Mouse (Mus musculus) common myeloid progenitor, adult 5-6 weeks (primary cell): ENCODE results near the gene Cybb. TPM values are rescaled to one million over a fixed set of nuclear protein-coding genes. Genes with fewer than 3 reads are reported as not detected.
"Not testable (repeated sequence)": the region's sequence is repeated elsewhere in the genome, so short reads cannot be mapped to it uniquely, and the experiment has no call there.

Experiments
- ATAC-seq: replicated peaks from 2 replicates; pipeline ENCODE4 v1.8.0; 2016; ENCODE audit warnings: low read depth, mild to moderate bottlenecking, moderate TSS enrichment, inconsistent platforms; ENCODE audit not compliant: poor library complexity, severe bottlenecking
- total RNA-seq: library from RNA; stranded (forward); fragments of 200-1000, 187-1606 nt; gene quantifications from 2 replicates; pipeline ENCODE4 v1.2.3, GENCODE M21; 2017

Cybb gene
- total RNA-seq = 9.0 and 11.8 TPM in 2 replicates

DNA sequence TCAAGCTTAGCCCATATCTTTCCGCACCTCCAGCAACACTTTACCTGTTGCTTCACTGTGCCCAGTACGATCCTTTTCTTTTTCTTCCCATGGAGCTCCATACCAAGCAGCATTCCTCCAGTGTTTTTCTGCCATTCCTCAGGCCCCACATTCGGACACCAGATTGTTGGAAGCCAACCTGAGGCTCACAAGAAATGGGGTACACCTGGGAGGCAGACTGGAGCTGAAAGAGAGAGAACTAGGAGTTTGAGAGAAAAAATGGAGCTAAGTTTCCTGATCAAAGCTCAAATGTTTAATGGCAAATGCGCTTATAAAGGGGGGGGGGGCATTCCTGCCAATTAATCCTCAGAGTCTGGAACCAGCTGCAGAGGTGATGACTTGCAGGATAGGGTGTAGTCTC lies at the start of gene Cybb:
Cybb (minus strand) TSS at position 101 of the 400 bp plus-strand sequence.
- ATAC-seq = no peak

DNA sequence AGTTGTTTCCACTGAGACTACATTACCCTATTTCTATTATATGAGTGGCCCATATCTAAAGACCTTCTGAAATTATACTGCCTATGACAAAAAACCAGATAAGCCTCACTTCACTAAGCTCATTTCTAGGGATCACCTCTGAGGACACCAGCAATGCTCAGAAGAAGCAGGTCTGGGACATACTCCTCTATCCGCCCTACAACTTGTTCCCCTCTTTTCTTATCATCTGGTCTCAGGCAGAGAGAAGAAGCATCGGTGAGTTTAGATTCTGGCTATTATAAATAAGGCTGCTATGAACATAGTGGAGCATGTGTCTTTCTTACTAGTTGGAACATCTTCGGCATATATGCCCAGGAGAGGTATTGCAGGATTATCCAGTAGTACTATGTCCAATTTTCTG lies 49.3 kb upstream of the Cybb start:
- no peak for ATAC-seq

DNA sequence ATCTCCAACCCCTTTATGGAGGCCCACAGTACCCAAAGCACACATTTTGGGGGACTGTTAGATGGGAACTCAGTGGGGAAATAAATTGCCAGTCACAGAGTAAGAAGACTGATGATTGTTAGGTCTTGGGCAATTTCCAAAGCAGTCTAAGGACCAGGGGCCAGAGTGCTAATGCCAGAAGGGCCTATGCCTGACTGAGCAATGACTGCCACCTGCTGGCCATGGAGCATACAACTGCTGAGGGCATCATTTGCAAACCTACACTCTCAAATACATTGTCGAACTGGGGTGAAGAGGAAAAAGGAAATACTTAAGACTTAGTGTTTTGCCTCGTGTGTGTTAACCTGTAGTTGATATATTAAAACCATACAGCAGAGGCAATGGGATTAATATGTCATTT lies 32.4 kb upstream of the Cybb start:
- peak; percentile 85 for ATAC-seq

DNA sequence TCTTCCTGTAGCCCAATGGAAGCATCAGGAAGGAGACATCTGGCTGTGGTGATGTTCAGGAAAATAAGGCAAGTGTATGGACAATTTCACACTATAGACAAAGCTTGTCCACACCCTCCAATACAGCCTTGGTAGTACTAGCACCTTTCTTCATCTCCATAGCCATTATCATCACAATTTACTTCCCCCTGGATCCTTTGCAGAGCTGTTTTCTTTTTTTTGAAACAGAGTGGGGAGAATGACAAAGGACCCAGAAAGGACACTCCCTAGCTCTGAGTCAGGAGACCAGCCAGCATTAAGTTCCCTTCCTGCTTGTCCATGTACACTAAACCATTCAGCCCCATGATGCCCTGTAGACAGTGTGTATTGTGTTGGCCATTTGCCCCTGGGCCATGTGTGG lies 30.0 kb upstream of the Cybb start:
- not testable (repeated sequence) for ATAC-seq

DNA sequence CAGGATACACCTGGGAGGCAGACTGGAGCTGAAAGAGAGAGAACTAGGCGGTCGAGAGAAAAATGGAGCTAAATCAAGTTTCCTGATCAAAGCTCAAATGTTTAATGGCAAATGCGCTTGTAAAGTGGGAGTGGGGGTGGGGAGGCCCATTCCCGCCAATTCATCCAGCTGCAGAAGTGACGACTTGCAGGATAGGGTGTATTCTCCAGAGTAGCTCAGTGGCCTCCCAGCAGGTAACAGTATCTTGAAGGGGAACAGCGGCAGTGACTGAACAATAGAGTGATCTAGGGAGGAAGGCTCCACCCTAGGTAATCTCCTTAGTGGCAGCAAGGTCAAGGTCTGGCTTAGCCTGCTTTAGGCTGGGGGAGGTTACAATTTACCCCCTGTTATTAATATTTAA lies 12.5 kb downstream of the Cybb start:
- ATAC-seq = not testable (repeated sequence)

DNA sequence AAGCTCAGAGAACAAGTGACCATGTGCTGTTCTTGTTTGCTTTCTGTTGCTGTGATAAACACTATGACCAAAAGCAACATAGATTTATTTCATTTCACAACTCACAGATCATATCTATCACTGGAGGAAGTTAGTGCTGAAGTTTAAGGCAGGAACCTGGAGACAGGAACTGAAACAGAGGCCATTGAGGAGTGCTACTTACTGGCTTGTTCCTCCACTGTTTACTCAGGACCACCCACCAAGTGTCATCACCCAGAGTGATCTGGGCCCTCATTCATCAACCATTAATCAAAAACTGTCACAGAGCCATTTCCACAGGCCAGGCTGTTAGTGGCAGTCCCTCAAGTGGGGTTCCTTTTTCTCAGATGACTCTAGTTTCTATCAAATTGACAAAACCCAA lies 13.1 kb downstream of the Cybb start:
- ATAC-seq = 0 out of 2 replicates have a peak, but pooled peaks have one; percentile 18

DNA sequence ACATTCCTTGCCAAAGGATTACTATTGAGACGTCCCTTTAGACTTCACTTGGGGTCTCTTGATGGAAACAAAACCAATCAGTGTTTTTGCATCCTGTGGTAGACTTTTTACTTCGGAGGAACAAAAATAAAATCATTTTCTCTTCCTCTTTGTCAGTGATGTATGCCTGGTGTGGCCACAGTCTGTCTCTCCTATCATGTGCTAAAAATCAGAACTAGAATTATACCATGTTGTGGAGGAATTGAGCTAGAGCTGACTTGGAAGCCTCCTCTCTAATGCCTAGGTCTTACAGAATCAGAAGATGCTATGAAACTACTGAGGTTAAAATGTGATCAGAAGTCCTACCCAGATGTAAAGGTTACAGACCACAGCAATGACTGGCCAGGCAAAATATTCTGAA lies 13.8 kb downstream of the Cybb start:
- ATAC-seq = no peak

DNA sequence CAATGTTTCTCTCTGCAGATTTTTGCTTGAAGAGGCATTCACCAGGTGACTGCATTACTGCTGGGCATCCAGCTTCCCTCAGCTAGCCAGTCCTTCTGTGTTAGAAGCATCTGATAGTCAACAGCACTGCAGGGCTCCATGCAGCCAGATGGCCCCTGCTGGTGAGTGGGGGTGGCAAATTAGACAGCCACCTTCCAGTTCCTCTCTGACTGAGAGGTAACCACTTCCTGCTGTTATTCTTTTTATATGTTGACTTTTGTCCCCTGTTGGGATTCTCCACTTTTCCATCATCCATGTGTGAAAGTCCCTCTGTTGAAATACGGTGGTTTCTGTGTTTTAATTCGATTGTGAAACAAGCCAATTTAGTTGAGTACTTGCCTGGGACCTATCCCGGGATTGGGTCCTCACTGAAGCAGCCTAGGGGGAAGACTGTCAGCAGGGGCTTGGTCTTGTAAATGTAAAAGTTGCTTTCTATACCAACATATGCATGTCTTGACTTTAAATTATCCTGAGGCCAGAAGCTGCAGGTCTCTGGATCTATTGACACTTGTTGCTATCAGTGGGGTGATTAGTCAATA lies 16.7 kb downstream of the Cybb start:
- peak; percentile 77 for ATAC-seq

DNA sequence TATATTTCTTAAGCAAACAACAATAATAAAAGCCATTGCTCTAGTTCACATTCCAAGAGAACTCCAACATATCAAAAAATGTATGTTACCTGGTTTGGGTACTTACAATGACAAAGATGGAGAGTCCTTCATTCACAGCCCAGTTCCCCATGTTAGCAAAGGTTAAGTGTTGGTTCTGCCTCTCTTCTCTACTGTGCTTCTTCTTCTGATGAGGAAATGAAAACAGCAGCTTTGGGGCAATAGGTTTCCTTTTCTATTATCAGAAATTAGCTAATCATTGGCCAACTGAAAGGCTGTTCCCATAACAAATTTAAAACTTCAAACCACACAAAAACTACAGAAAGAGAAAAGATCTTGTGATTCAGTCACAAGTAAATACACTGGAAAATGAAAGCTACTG lies 18.5 kb downstream of the Cybb start:
- peak; percentile 37; the same call in 1 of the 2 replicates for ATAC-seq

DNA sequence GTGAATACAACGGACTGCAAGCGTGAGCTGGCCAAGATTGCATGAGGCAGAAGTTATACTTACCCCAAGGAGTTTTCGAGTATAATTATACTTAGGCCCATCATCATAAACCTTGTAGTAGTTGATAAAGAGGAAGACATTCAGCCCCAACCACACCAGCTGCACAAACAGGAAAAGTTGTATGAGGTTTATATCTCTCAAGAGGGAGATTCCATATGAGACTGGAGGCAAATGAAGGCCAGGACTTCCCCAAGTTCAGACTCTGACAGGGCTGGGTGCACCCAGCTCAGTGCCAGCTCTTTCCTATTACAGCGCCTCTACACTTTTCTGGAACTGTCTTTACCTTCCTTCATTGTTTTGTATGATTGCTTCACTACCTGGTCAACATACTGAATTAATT lies 20.6 kb downstream of the Cybb start:
- peak; percentile 59 for ATAC-seq

DNA sequence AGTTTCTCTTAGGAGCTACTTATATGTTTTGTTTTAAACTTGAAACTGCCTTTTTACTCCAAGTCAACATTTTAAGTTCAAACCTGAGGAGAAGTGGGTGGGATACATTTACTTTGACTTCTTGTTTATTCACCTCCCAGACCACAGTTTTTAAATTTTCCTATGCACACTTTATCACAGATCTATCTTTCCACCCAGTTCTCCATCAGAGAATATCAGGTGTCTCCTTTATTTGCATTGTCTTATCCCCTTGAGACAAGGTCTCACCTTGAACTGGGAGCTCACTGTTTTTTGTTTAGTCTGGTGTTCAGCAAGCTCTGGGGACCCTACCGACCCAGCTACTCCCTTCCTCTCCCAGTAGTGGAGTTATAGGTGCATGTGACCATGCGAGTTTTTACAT lies 21.7 kb downstream of the Cybb start:
- no peak for ATAC-seq

DNA sequence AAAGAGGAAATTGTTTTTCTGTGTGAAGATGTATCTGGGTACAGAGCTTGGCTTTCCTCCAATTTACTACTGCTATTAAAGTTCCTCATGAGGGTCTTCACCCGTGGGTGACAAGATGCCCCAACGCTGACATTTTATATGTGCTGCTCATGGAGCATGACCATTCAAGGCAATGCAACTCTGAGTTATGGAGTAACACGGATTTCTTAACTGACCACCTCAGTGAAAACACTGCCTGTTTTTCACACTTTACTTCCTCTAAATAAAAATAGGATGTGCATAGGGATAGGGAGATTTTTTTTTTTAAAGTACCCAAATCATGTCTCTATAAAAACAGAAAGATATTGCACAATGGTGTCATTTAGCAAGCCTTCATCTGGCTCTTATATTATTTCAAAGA lies 24.9 kb downstream of the Cybb start:
- peak; percentile 71 for ATAC-seq

DNA sequence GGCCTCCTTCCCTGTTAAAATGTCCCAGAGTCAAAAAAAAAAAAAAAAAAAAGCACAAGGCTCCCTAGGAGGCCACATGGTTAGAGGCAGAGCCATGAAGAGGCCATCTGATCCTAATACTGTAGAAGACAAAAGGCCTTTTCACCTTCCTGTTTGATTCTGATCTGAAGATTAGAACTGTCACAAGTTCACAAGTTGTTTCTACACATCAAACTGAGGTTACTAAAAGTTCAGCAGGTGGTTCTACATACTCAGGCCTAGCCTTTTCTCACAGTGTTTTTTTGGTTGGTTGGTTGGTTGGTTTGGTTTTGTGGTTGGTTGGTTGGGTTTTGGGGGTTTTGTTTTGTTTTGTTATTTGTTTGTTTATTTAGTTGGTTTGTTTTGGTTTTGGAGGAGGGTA lies 26.2 kb downstream of the Cybb start:
- no peak for ATAC-seq

DNA sequence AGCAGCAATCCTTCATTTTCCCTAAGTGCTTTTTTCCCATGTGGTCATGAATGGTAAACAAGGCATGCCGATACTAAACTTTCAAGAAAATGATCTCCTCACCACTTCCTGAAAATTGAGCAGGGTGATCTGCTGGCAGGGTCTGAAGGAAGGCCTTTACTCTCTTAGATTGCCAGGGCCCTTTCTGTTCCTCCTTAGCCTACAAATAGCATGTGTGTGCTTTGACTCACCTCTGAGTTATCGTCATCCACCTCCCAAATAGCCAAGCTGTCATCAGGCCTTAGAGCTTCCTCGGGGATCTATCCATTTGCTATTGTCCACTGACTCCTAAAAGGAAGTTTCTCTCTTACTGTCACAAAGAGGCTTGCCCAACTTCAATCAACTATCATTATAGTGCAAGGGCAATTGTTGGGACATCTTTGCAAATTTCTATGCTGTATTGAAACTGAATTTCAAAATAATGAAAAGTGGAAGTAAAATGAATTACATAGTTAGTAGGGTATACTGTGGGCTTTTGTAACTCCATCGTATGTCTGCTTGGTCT lies 27.1 kb downstream of the Cybb start:
- peak; percentile 74 for ATAC-seq

DNA sequence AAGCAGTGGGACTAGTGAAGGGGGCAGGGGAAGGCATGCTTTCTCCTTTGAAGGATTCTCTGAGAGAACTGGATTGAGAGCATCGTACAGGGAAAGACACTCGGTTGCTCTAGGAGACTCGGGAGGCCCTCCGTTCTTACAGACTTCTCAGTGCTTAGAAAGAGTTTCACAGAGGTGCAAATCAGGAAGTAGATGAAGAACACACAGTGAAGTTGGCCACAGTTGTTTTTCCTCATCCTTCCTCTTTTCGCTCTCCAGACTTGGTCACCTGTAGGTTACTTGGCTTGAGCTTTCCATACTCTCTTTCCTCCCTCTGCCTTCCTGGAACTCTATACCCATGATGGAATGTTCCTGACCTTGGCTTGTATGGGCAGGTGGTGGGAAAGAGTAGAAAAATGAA lies 35.2 kb downstream of the Cybb start:
- peak; percentile 68 for ATAC-seq

DNA sequence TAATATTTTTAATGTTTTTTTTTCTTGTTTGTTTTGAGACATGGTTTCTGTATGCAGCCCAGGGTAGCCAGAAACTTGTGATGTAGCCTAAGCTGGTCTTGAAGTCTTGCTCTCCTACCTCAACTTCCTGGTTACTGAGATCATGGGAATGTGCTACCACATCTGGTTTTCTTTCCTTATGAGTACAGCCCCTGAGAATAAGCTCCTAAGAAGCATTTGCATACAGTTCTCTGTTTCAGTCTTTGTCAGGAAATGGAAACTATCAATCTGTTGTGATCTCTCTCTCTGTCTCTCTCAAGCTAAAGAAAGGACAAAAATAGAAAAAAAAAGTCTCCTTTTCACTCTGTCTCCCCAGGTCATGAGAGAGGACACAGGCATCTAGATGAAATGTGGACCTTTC lies 40.3 kb downstream of the Cybb start:
- peak; percentile 32; the same call in 1 of the 2 replicates for ATAC-seq

DNA sequence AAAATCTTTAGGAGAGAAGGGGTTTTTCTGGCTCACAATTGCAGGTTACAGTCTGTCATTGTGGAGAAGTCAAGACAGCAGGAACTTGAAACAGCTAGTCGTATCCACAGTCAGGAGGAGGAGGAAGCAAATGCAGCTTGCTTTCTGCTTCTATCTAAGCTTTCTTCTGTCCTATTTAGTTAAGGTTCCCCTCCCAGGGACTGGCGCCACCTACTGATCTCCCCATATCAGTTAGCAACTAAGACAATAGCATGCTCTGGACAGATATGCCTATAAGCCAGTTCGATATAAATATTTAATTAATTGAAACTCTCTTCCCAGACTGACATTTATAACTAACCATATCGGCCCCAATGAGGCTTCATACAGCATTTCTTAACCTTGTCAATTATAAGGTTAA lies 46.5 kb downstream of the Cybb start:
- no peak for ATAC-seq

DNA sequence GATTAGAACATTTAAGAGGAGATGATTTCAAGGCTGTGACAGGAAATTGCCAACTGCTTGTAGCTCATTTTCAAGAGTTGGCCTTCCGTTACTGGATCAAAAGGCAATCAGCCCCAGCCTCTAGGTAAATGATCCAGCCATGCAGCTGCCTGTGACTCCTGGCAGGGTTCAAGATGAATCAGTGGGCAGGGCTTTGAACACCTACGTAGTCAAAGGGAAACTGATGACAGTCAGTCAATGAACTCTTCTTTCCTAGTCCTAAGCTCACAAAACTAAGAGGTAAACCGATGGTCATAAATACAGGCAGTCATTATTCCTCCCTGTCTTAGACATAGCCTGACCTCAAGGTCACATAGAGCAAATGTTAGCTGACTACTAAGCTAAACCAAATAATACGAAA lies 47.0 kb downstream of the Cybb start:
- no peak for ATAC-seq

DNA sequence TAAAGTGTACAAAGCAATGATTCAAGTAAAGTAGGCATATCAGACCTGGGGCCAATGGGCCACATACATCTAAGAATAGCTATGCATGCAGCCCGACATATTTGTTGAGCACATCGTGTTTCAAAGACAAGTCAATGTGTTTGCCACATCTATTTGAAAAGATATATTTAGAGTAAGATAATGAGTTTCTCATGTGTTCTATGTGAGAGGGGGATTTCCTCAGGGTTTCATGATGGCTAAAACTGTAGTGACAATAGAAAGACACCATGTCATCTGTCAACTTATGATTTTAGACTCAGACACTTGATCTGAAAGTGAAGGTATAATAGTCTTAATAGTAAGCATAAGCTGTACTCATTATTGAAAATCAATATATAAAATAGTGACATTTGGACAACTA lies 48.3 kb downstream of the Cybb start:
- ATAC-seq = no peak

DNA sequence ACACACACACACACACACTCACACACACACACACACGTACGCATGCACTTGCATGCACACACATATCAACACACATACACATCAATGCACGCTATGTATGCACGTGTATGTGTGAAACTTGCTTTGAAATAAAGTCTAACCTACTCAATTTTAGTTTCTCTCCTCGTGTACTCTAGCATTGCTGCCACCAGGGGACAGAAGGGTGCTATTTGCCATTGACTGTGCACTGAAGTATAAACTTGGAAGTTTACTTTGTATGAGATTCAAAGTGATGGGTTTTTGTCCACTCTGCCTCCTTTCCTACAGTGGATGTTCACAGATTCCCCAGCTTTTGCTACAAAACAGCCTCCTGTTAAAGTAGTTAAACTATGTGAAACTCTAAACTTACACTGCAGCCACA lies 73.7 kb downstream of the Cybb start:
- ATAC-seq = no peak
